Mouse (Mus musculus): ENCODE results near the gene Plekha5. TPM values are rescaled to one million over a fixed set of nuclear protein-coding genes. Genes with fewer than 3 reads are reported as not detected.
A peak's percentile ranks its signal among the peaks of the same experiment; 100 is the strongest.

Gene Plekha5
- total RNA-seq (2021) = 10 to 100 TPM; 38.3 to 39.2 TPM

DNA sequence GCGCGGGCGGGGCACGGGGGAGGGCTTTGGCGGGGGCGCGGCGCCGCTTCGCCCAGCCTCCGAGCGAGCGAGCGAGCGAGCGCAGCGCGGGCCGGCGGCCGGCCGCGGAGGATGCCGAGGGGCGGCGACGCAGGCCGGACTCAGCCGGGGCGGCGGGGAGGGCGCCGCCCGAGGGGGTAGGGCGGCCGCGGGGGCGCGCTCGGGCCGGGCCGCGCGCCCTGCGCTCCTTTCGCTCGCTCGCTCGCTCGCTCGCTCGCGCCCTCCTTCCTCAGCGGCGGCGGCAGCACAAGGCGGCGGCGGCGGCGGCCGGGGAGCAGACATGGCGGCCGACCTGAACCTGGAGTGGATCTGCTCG lies at the start of gene Plekha5:
TSS of gene Plekha5 (plus strand) at position 209 of the 355 bp plus-strand sequence.
- DNase-seq = peak in 1 of 2 experiments; percentile 73
- intact Hi-C loops (cut with DNase I) = loop anchor here (5.0 kb wide), 1 partner anchor 547 kb away; no protein-coding TSS in a partner anchor

DNA sequence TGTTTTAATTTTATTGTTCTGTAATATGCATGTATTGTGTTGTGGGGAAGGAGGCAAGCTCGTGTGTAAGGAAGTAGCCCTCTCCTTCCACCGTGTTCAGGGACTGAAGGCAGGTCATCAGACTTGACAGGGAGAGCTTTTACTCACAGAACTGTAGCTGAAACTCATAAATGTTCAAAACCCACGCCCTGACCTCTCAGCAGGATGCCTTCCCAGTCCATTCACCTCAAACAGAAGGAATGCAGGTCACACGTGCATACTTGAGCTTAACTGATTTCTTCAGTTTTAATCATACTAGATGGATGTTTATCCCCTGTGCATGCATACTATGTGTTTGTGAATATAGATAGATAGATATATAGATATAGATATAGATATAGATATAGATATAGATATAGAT lies 48.2 kb upstream of the Plekha5 start:
- intact Hi-C loops (cut with DNase I) = no loop called here
- no peak for DNase-seq

DNA sequence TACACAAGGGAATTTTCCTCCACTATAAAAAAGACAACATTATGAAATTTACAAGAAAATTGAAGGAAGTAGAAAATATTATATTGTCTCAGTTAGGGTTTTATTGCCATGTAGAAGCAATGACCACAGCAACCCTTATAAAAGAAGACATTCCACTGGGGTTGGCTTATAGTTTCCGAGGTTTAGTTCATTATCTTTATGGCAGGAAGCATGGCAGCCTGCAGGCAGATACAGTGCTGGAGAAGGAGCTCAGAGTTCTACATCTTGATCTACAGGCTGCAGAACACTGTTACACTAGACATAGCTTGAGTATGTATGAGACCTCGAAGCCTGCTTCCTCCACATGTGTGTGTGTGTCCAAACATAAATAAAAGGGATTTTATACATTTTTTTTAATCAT lies 43.3 kb upstream of the Plekha5 start:
- intact Hi-C loops (cut with DNase I) = no loop called here
- DNase-seq = no peak

DNA sequence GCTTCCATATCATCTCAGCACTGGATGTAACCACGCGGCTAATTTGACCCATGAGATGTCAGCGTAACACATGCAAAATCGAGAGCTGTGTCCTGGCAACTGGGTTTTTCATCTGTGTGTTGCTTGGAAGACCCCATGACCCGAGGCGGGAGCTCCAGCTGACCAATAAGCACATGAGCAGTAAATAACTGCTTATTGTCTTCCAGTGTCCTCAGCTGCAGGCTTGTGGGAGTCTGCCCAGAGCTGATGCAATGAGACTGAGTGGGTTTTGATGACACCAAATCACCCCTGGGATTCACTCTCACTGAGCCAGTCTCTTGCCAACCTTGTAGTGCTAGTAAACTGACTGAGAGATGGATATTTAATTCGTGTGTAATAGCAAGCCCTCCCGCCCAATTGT lies 42.7 kb upstream of the Plekha5 start:
- intact Hi-C loops (cut with DNase I) = no loop called here
- no peak for DNase-seq

DNA sequence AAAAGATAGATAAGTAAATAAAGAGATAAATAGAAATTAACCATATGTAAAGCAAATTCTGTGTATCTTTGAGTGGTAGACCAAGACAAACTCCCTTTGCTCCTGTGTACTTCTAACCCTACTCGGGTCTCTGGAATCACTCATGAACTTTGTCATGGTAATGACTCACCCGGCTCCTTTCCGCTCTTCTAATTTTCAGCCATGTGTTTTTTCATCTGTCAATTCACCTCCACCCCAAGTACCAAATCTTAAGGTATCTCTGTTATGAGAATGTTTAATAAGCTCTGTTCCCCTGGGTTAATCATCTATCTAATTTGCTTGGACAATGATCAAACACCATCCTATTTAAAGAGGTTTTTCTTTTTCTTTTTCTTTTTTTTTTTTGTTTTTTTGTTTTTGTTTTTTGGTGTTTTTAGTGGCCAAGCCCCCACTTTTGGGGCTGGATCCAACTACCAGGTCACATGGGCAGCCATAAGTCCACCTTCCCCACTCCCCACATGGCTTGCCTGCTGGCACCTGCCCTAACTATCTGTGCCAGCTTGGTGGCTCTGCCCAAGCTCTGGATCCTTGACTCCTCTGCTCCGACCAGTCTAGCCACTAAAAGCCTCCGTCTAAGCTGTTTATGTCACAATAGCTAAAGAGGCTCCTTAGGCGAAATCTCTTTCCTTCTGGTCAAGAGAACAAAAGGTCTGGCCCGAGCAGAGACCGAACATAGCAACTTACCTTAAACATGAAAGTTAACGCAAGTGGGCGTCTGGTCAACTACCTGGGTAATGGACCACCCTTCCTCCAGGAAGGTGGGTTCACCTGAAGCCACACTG lies 40.1 kb upstream of the Plekha5 start:
- no peak for DNase-seq
- intact Hi-C loops (cut with DNase I) = no loop called here

GRCm38 (mm10) chr6:140396687-140397086 lies 27.2 kb upstream of the Plekha5 start:
- no peak for DNase-seq
- intact Hi-C loops (cut with DNase I) = no loop called here

GRCm38 (mm10) chr6:140402766-140403310 lies 21.0 kb upstream of the Plekha5 start:
- intact Hi-C loops (cut with DNase I) = no loop called here
- no peak for DNase-seq

GRCm38 (mm10) chr6:140411996-140412395 lies 11.9 kb upstream of the Plekha5 start:
- intact Hi-C loops (cut with DNase I) = no loop called here
- DNase-seq = no peak

DNA sequence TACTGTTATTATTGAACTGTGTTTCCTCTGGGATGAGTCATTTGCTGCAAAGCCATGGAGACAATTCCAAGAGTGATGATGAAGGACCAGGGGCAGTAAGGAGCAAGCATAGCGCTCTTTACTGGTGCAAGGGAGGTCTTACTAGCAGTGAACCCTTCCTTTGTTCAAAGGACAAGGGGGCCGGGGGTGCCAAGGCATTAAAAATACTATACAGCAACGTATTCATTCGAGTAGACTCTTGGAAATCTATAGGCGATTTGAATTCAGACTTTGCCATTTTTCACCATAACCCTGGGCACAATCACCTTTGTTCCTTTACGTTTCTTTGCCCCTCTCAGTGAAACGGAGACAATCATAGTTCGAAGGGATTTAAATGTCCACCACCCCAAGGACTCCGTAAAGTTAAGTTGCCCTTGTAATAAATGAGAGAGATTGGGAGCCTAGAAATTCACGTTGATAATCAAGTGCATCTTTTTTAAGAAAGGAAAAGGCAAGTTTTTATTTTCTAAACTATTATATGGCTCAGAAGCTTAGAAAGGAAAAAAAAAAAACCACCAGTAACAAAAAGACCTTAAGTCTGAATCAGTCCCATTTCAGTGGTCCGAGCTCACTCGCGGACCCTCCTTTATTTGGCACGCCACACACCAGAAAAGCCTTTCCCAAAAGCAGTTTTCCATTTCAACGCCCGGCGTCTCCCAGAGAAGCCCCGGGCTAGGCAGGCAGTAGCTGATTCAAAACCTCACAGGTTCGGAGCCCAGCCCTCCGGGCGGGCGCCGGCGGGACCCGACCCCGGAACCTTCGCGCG lies 611 bp upstream of the Plekha5 start:
- peak in 1 of 2 experiments; percentile 68 for DNase-seq
- intact Hi-C loops (cut with DNase I) = loop anchor here (5.0 kb wide), 1 partner anchor 546 kb away; no protein-coding TSS in a partner anchor

DNA sequence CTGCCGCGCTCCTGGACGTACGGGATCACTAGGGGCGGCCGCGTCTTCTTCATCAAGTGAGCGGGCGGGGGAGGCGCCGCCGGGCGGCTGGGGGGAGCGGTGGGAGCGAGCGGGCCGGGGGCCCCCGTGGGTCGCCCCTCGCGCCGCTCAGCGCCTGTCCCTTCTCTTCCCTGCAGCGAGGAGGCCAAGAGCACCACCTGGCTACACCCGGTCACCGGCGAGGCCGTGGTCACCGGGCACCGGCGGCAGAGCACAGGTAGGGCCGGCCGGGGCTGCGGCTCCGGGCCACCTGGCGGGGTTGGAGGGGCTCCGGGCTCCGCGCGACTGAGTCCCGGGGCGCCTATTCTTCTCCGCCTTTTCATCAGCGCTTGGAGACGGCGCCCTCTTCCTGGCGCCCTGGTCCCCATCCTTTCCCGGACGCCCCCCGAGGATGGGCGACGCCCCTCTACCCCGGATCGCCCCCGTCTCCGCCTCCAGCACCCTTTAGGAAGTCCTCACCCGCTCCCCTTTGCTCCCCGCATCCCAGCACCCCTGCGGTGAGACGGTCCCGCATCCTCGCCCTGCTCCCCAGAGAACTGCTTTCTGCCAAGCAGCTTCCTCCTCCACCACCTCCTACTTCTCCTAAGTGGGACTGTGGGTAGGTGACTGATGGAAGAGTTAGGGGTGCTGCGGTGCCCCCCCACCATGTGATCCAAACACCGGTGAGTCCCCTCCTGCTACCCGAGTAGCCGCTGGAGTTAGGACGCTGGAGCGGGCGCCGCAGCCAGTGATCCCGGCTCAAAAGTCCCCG lies 542 bp downstream of the Plekha5 start:
- DNase-seq = peak in 1 of 2 experiments; percentile 73

GRCm38 (mm10) chr6:140424991-140425361 lies 1.1 kb downstream of the Plekha5 start:
- DNase-seq = peak; percentile 50 to 57
- intact Hi-C loops (cut with DNase I) = loop anchor here (5.0 kb wide), 1 partner anchor 548 kb away; no protein-coding TSS in a partner anchor

More for the DNA sequence above, 542 bp downstream of the Plekha5 start:
- intact Hi-C loops (cut with DNase I) = loop anchor here (5.0 kb wide), 1 partner anchor 547 kb away; no protein-coding TSS in a partner anchor

- intact Hi-C loops (cut with DNase I) = no loop called here
Observed at GRCm38 (mm10) chr6:140429236-140429635, 5.4 kb downstream of the Plekha5 start.

DNA sequence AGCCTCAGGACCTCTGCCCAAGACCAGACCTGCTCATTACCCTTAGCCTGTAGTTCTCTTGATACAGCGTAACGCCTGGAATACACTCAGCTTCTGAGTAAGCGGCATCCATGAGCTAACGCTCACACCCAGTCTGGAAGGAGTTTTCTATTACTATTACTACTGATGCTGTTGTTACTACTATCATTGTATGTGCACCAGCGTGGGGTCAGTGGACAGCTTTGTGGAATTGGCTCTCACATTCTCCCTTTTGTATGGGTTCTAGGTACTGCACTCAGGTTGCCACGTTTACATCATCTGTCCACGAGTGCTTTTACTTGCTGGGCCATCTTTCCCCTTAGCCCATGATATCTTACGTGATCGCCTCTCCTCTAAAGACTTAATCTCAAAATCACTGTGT lies 8.5 kb downstream of the Plekha5 start:
- intact Hi-C loops (cut with DNase I) = no loop called here
- no peak for DNase-seq

More at GRCm38 (mm10) chr6:140429236-140429635, 5.4 kb downstream of the Plekha5 start:
- DNase-seq = no peak

- intact Hi-C loops (cut with DNase I) = loop anchor here (5.0 to 10.0 kb wide), 2 partner anchors 571 to 859 kb away; partner anchors contain the start of gene Pik3c2g
- peak; percentile 42 to 70 for DNase-seq
Observed at GRCm38 (mm10) chr6:140443374-140443773, 19.5 kb downstream of the Plekha5 start.

DNA sequence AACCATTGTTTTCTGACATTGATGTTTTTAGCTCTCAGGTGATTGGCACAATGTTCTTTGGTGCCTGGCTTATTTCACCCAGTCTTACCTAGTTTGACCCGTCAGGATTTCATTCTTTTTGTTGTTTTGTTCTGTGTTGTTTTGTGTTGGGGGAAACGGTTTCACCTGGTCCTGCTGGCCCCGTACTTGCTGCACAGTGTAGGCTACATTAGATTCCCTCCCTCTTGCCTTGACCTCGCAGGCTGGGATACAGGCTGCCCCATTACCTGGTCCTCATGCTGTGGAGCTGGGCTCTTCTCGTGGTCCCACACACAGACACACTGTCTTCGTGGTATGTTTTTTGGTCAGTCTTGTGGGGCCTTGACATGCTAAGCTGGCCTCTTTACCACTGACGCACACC lies 20.3 kb downstream of the Plekha5 start:
- intact Hi-C loops (cut with DNase I) = loop anchor here (5.0 to 10.0 kb wide), 2 partner anchors 572 to 859 kb away; partner anchors contain the start of gene Pik3c2g
- no peak for DNase-seq

- intact Hi-C loops (cut with DNase I) = loop anchor here (5.0 to 10.0 kb wide), 2 partner anchors 573 to 860 kb away; partner anchors contain the start of gene Pik3c2g
- DNase-seq = no peak
Observed at GRCm38 (mm10) chr6:140444855-140445465, 21.1 kb downstream of the Plekha5 start.

- no peak for DNase-seq
- intact Hi-C loops (cut with DNase I) = loop anchor here (10.0 kb wide), 1 partner anchor 863 kb away; the partner anchor contains the start of gene Pik3c2g
Observed at GRCm38 (mm10) chr6:140448010-140448739, 24.3 kb downstream of the Plekha5 start.

- intact Hi-C loops (cut with DNase I) = no loop called here
- no peak for DNase-seq
Observed at GRCm38 (mm10) chr6:140450693-140451092, 26.8 kb downstream of the Plekha5 start.

GRCm38 (mm10) chr6:140452736-140453135 lies 28.9 kb downstream of the Plekha5 start:
- intact Hi-C loops (cut with DNase I) = no loop called here
- DNase-seq = no peak

Data from heart, postnatal 10 days (tissue).